Mouse (Mus musculus) gastrocnemius, postnatal 14 days (tissue): ENCODE measurements around the gene Itgb1bp1. TPM values are rescaled to one million over a fixed set of nuclear protein-coding genes. Genes with fewer than 3 reads are reported as not detected.

Source experiments
- DNase-seq: peaks from one replicate; pipeline ENCODE4 v3.0.0; 2021; ENCODE audit warnings: mixed read lengths
- intact Hi-C: fragments of 180-260 bp; cut with DNase I; formaldehyde crosslinking; loops from one replicate; pipeline ENCODE4 v1.15.1; 2025; ENCODE audit warnings: low total_unique reads
- total RNA-seq, 2 experiments: library from RNA; stranded (reverse); gene quantifications; 2 replicates each; pipeline ENCODE4 v1.2.3; 2021

Itgb1bp1 gene
- total RNA-seq, 2 experiments from 2014 or later: 29.2 to 30.7 TPM

GRCm38 (mm10) chr12:21212876-21213275, 73.2 kb downstream of the Itgb1bp1 start:
- DNase-seq: no peak
- intact Hi-C loops: no loop called here

GRCm38 (mm10) chr12:21209273-21209672, 76.8 kb downstream of the Itgb1bp1 start:
- intact Hi-C loops: no loop called here
- no peak for DNase-seq

DNA sequence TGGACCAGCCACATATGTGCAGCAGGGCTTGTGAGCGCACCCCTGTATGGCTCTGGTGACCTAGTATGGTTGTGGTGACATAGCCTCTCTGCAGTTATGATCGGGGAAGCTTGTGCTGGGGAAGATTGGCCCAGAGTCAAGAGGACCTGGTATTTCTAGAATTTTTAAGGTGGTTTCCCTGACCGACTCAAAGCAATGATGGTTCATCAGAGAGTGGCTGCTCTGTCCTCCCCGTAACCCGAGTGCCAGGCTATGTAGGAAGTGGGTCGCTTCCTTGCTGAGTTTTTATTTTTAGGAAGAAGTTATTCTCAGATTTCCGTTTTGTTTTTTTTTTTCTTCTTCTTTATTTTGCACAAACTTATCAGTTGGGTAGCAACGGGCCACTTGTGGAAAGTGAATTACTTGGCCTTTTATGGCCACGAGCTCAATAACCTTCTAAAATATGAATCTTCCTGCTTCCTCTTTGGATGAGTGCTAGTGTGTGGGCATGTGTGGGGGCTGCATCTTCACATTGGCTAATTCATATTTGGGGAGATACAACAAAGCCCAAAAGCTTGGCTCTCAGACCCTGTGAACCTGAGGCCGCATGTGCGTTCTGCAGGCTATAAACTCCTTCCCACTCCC, 77.8 kb downstream of the Itgb1bp1 start:
- intact Hi-C loops: no loop called here
- DNase-seq: no peak

DNA sequence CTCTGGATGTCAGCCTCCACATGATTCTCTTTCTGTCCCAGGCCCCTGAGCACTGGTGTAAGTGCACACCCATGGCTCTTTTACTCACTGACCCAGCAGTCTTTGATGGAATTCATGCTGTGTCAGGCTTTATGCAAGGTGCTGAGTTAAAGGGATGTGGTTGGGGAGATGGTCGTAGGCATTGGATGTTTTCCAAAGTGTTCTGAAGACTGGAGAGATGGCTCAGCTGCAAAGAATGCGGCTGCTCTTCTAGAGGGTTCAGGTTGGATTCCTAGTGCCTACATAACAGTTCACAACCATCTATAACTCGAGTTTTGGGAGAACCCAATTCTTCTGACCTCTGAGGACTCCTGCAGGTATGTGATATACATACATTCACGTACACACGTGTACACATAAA, 78.7 kb downstream of the Itgb1bp1 start:
- intact Hi-C loops: no loop called here
- no peak for DNase-seq

GRCm38 (mm10) chr12:21205799-21206198, 80.3 kb downstream of the Itgb1bp1 start:
- no peak for DNase-seq
- intact Hi-C loops: no loop called here

DNA sequence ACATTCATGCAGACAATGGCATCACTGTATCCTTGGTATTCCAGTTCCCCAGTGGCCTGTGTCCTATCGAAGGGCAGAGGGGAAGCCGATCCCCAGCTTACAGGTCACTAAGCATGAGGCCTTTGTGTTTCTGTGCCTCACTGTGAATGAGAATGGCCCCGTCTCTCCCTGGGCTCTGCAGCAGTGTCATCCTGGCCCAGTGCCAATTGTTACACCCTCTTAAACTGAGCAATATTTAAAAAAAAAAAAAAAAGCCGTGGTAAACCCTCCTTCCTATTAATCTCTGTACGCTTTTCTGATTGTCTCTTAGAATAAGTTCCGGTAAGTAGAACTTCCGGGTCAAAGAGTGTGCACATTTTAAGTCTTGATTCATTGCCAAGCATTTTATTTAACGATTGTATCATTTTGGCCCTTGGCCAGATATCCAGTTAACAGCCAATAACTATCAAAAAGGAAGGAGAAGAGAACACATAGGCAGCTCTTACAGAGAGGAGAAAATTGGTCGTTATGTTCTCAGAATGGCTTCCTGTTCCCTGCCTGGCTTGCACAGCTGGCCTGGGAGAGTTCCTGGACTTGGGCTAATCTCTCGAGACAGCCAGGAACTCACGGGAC, 81.3 kb downstream of the Itgb1bp1 start:
- peak; percentile 61 for DNase-seq
- intact Hi-C loops: no loop called here

- intact Hi-C loops: no loop called here
- no peak for DNase-seq
These were observed 84.4 kb downstream of the Itgb1bp1 start for GRCm38 (mm10) chr12:21201485-21202269.

GRCm38 (mm10) chr12:21200613-21201012, 85.5 kb downstream of the Itgb1bp1 start:
- no peak for DNase-seq
- intact Hi-C loops: no loop called here

GRCm38 (mm10) chr12:21196420-21196819, 89.7 kb downstream of the Itgb1bp1 start:
- no peak for DNase-seq

GRCm38 (mm10) chr12:21195497-21195896, 90.6 kb downstream of the Itgb1bp1 start:
- intact Hi-C loops: no loop called here
- no peak for DNase-seq

More at GRCm38 (mm10) chr12:21196420-21196819, 89.7 kb downstream of the Itgb1bp1 start:
- intact Hi-C loops: no loop called here

DNA sequence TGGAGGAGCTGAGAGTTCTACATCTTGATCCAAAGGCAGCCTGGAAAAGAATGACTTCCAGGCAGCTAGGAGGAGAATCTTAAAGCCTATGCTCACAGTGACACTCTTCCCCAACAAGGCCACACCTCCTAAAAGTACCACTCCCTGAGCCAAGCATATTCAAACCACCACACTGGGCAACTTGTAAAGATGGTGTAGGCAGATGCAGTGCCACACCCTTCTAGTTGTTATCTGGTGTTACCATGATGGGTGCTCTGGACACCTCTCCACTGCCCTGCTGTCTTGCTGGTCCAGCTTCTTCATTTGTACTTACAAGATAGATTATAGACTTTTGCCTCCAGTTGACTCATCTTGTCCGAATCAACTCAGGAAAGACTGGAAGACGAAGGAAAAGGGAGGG, 94.5 kb downstream of the Itgb1bp1 start:
- intact Hi-C loops: no loop called here
- no peak for DNase-seq

Other genes with a start within 250 kb of the Itgb1bp1 start
- 10 to 100 TPM; 22.1 to 23.2 TPM for gene Cpsf3, start 893 bp downstream of the Itgb1bp1 start, total RNA-seq
- gene Iah1, start 30.1 kb upstream of the Itgb1bp1 start, total RNA-seq: 1 to 10 TPM; 8.1 to 9.7 TPM
- 10 to 100 TPM; 23.8 to 26.7 TPM for gene Adam17, start 87.3 kb upstream of the Itgb1bp1 start, total RNA-seq
- 10 to 100 TPM; 46.3 to 61.9 TPM for gene Ywhaq, start 131.4 kb upstream of the Itgb1bp1 start, total RNA-seq